Mouse (Mus musculus) CH12.LX (cell line): ENCODE data around the gene Ndst2. TPM values are rescaled to one million over a fixed set of nuclear protein-coding genes. Genes with fewer than 3 reads are reported as not detected.
A peak's percentile ranks its signal among the peaks of the same experiment; 100 is the strongest.

Source experiments
- DNase-seq: peaks from one replicate; pipeline ENCODE4 v3.0.0-alpha.2; 2013; ENCODE audit errors: extremely low read depth
- H3K27ac ChIP-seq: 2 replicates; pipeline ENCODE4 v1.5.1; 2012; ENCODE audit warnings: low read depth, mild to moderate bottlenecking, control low read depth, moderate library complexity; ENCODE audit not compliant: insufficient read depth
- H3K27me3 ChIP-seq: replicated peaks from 2 replicates; pipeline ENCODE3; 2012; ENCODE audit warnings: inconsistent platforms
- H3K36me3 ChIP-seq, 2 experiments: replicated peaks in 1 of 2; 2 replicates each; pipeline versions ENCODE3 to v1.6.1; 2012; ENCODE audit warnings: inconsistent platforms in 1 of 2, low read length in 1 of 2, mild to moderate bottlenecking in 1 of 2, mixed read lengths in 1 of 2, moderate library complexity in 1 of 2; ENCODE audit not compliant: control insufficient read depth in 1 of 2, insufficient read depth in 1 of 2
- H3K4me1 ChIP-seq, 2 experiments: 2 replicates each; pipeline ENCODE4 v1.6.1; 2012; ENCODE audit warnings: inconsistent platforms in 1 of 2, moderate library complexity in 1 of 2; ENCODE audit not compliant: insufficient read depth in 2 of 2, control insufficient read depth in 1 of 2
- H3K4me2 ChIP-seq: 2 replicates; pipeline ENCODE4 v1.6.1; 2012; ENCODE audit warnings: low read depth, mild to moderate bottlenecking, control low read depth; ENCODE audit not compliant: poor library complexity, insufficient read depth, severe bottlenecking
- H3K4me3 ChIP-seq, 3 experiments: fragments of 150-350 bp in 1 of 3; sonication (generic) in 1 of 3; replicated peaks in 1 of 3; 2 replicates each; pipeline versions ENCODE3 to v1.5.1; 2011 to 2012; ENCODE audit warnings: low read depth in 2 of 3, low read length in 2 of 3, mild to moderate bottlenecking in 2 of 3, moderate library complexity in 2 of 3, control low read depth in 1 of 3, improper control_type of control experiment in 1 of 3, inconsistent platforms in 1 of 3, mixed read lengths in 1 of 3; ENCODE audit not compliant: poor library complexity in 1 of 3
- H3K79me2 ChIP-seq: replicated peaks from 2 replicates; pipeline ENCODE4 v1.6.1; 2012; ENCODE audit warnings: mild to moderate bottlenecking, moderate library complexity; ENCODE audit not compliant: control insufficient read depth, poor library complexity, insufficient read depth, severe bottlenecking; ENCODE audit errors: extremely low read depth
- H3K9ac ChIP-seq: 2 replicates; pipeline ENCODE4 v1.6.1; 2012; ENCODE audit warnings: low read depth, mild to moderate bottlenecking, control low read depth, moderate library complexity; ENCODE audit not compliant: insufficient read depth
- H3K9me3 ChIP-seq: replicated peaks from 2 replicates; pipeline ENCODE3; 2012; ENCODE audit warnings: low read length, inconsistent platforms, mixed read lengths
- CTCF ChIP-seq, 2 experiments: IDR thresholded peaks in 1 of 2; conservative IDR thresholded peaks in 1 of 2; 2 replicates each; pipeline ENCODE4 v1.5.1; 2011 to 2012; ENCODE audit warnings: low read depth in 2 of 2, low read length in 2 of 2, improper control_type of control experiment in 1 of 2, inconsistent platforms in 1 of 2, mild to moderate bottlenecking in 1 of 2, moderate library complexity in 1 of 2
- ELF1 ChIP-seq: IDR thresholded peaks from 2 replicates; pipeline ENCODE4 v1.6.1; 2014; ENCODE audit warnings: low read depth, mild to moderate bottlenecking, inconsistent platforms, low read length, improper control_type of control experiment
- ETS1 ChIP-seq: conservative IDR thresholded peaks from 2 replicates; pipeline ENCODE4 v1.6.1; 2012; ENCODE audit warnings: low read depth, mild to moderate bottlenecking, inconsistent platforms, low read length, improper control_type of control experiment, moderate library complexity
- GABPA ChIP-seq: IDR thresholded peaks from 2 replicates; pipeline ENCODE4 v1.6.1; 2012; ENCODE audit warnings: low read depth, low read length, improper control_type of control experiment, inconsistent platforms; ENCODE audit not compliant: insufficient replicate concordance
- HCFC1 ChIP-seq: IDR thresholded peaks from 2 replicates; pipeline ENCODE4 v1.6.1; 2012; ENCODE audit warnings: low read depth, mild to moderate bottlenecking, inconsistent platforms, low read length, improper control_type of control experiment
- IRF4 ChIP-seq: IDR thresholded peaks from 2 replicates; pipeline ENCODE4 v1.6.1; 2014; ENCODE audit warnings: low read depth, mild to moderate bottlenecking, inconsistent platforms, low read length, improper control_type of control experiment
- JUND ChIP-seq: conservative IDR thresholded peaks from 2 replicates; pipeline ENCODE4 v1.6.1; 2011; ENCODE audit warnings: low read depth, low read length, improper control_type of control experiment
- MAX ChIP-seq: IDR thresholded peaks from 2 replicates; pipeline ENCODE4 v1.6.1; 2011; ENCODE audit warnings: low read length, improper control_type of control experiment
- MAZ ChIP-seq: IDR thresholded peaks from 2 replicates; pipeline ENCODE4 v1.6.1; 2012; ENCODE audit warnings: low read depth, mild to moderate bottlenecking, inconsistent platforms, low read length, improper control_type of control experiment, moderate library complexity
- MYC ChIP-seq: IDR thresholded peaks from 2 replicates; pipeline ENCODE4 v1.6.1; 2011; ENCODE audit warnings: low read depth, mild to moderate bottlenecking, improper control_type of control experiment, low read length
- NELFE ChIP-seq: IDR thresholded peaks from 2 replicates; pipeline ENCODE4 v1.6.1; 2011; ENCODE audit warnings: low read depth, low read length, improper control_type of control experiment
- NRF1 ChIP-seq: IDR thresholded peaks from 2 replicates; pipeline ENCODE4 v1.6.1; 2014; ENCODE audit warnings: low read depth, mild to moderate bottlenecking, inconsistent platforms, low read length, improper control_type of control experiment, moderate library complexity
- PAX5 ChIP-seq: IDR thresholded peaks from 2 replicates; pipeline ENCODE4 v1.6.1; 2012; ENCODE audit warnings: low read length, inconsistent platforms, mixed read lengths
- POLR2AphosphoS2 ChIP-seq: IDR thresholded peaks from 2 replicates; pipeline ENCODE4 v1.6.1; 2011; ENCODE audit warnings: low read depth, low read length, improper control_type of control experiment
- RAD21 ChIP-seq: IDR thresholded peaks from 2 replicates; pipeline ENCODE4 v1.6.1; 2011; ENCODE audit warnings: low read depth, mild to moderate bottlenecking, low read length, improper control_type of control experiment, moderate library complexity
- RCOR1 ChIP-seq: conservative IDR thresholded peaks from 2 replicates; pipeline ENCODE4 v1.6.1; 2012; ENCODE audit warnings: low read depth, mild to moderate bottlenecking, inconsistent platforms, low read length, improper control_type of control experiment
- SMC3 ChIP-seq: IDR thresholded peaks from 2 replicates; pipeline ENCODE4 v1.6.1; 2011; ENCODE audit warnings: low read depth, low read length, improper control_type of control experiment
- UBTF ChIP-seq: IDR thresholded peaks from 2 replicates; pipeline ENCODE4 v1.6.1; 2012; ENCODE audit warnings: low read depth, mild to moderate bottlenecking, inconsistent platforms, low read length, improper control_type of control experiment, moderate library complexity
- USF2 ChIP-seq: conservative IDR thresholded peaks from 2 replicates; pipeline ENCODE4 v1.6.1; 2011; ENCODE audit warnings: low read depth, low read length, improper control_type of control experiment
- ZMIZ1 ChIP-seq: IDR thresholded peaks from 2 replicates; pipeline ENCODE4 v1.6.1; 2012; ENCODE audit warnings: low read depth, mild to moderate bottlenecking, inconsistent platforms, low read length, improper control_type of control experiment
- dilution Hi-C: fragments of 300-500 bp; cut with MboI; formaldehyde crosslinking; loops from 2 replicates; pipeline ENCODE4 v1.14.3; 2020; ENCODE audit warnings: low sequenced_read_pairs; ENCODE audit not compliant: extremely low pct_unique_long_range_greater_than_20kb, extremely low pct_ligation_motif_present
- in situ Hi-C: fragments of 300-500 bp; cut with MboI; formaldehyde crosslinking; loops from 3 replicates; pipeline ENCODE4 v1.14.3; 2019; ENCODE audit warnings: low sequenced_read_pairs, low pct_ligation_motif_present, low pct_unique_long_range_greater_than_20kb, mixed read lengths
- polyA plus RNA-seq: library from polyadenylated mRNA; unstranded; fragments of >175 nt; gene quantifications from 2 replicates; pipeline ENCODE4 v1.2.1, GENCODE M21; 2012; ENCODE audit warnings: low read depth; ENCODE audit not compliant: insufficient read length
- total RNA-seq, 2 experiments: library from RNA; depleted of rRNA; stranded (reverse); fragments of 300-350 nt in 1 of 2; fragments of >200 nt in 1 of 2; gene quantifications; 2 replicates each; pipeline ENCODE4 v1.2.3; 2012 to 2014

Ndst2 gene
- total and polyA plus RNA-seq, 3 experiments: 11.4 to 18.0 (median 17.8) TPM

- no peak for DNase-seq
- dilution Hi-C loops (no loop called here), in situ Hi-C loops (no loop called here)
- TF ChIP-seq CTCF (conservative IDR thresholded peaks at IDR 0.05 in 1 of 2, IDR thresholded peaks at IDR 0.05 in 1 of 2; ENCODE audit: low read depth in 2 of 2, low read length in 2 of 2): peak in 1 of 2 experiments; percentile 46; a peak in 2 of 4 replicates
- TF ChIP-seq SMC3: peak; percentile 25
- no peak for TF ChIP-seq MAZ
- peak; percentile 17; the same call in 1 of the 2 replicates for TF ChIP-seq RAD21
- Histone ChIP-seq H3K9ac (no peak overlapping the region), H3K9me3 (no peaks in the 10 kb centered on the region), H3K36me3 (peaks cover 18 to 78% of the 10 kb centered on the region in 2 experiments), H3K79me2 (no peaks in the 10 kb centered on the region), H3K4me3 (no peak overlapping the region), H3K27me3 (no peaks in the 10 kb centered on the region), H3K4me2 (no peak overlapping the region), H3K27ac (no peak overlapping the region), H3K4me1 (no peaks in the 10 kb centered on the region)
Observed at GRCm38 (mm10) chr14:20746935-20747334, 12.6 kb upstream of the Ndst2 start.

GRCm38 (mm10) chr14:20743614-20744013, 9.3 kb upstream of the Ndst2 start:
- in situ Hi-C loops (no loop called here), dilution Hi-C loops (no loop called here)
- peaks cover 40 to 95% of the 10 kb centered on the region in 2 experiments for H3K36me3 ChIP-seq
- no peaks in the 10 kb centered on the region for H3K4me1 ChIP-seq
- no peaks in the 10 kb centered on the region for H3K9me3 ChIP-seq
- no peak overlapping the region for H3K4me3 ChIP-seq
- TF ChIP-seq ETS1 (no peak), POLR2AphosphoS2 (no peak), JUND (no peak), CTCF (conservative IDR thresholded peaks at IDR 0.05 in 1 of 2, IDR thresholded peaks at IDR 0.05 in 1 of 2; ENCODE audit: low read depth in 2 of 2, low read length in 2 of 2) (no peak), HCFC1 (no peak), GABPA (no peak), NELFE (no peak), PAX5 (no peak), UBTF (no peak), ELF1 (no peak), USF2 (no peak), MYC (no peak), RCOR1 (no peak), MAZ (no peak), ZMIZ1 (no peak), IRF4 (no peak), SMC3 (no peak), NRF1 (no peak), MAX (no peak)
- no peak overlapping the region for H3K9ac ChIP-seq
- H3K4me2 ChIP-seq: no peak overlapping the region
- H3K27ac ChIP-seq: no peak overlapping the region
- H3K79me2 ChIP-seq: no peaks in the 10 kb centered on the region
- DNase-seq: no peak
- H3K27me3 ChIP-seq: no peaks in the 10 kb centered on the region
